Mouse (Mus musculus) left cerebral cortex, postnatal 25 days (tissue): Measurements from ENCODE around the gene Gramd1c. TPM values are rescaled to one million over a fixed set of nuclear protein-coding genes. Genes with fewer than 3 reads are reported as not detected.

Source experiments
- DNase-seq, 2 experiments: peaks; one replicate each; pipeline ENCODE4 v3.0.0; 2022; ENCODE audit warnings: low spot score in 2 of 2, mixed read lengths in 1 of 2
- intact Hi-C: fragments of 180-260 bp; cut with DNase I; formaldehyde crosslinking; loops from one replicate; pipeline ENCODE4 v1.15.1; 2025
- total RNA-seq, 2 experiments: library from RNA; stranded (reverse); gene quantifications; 2 replicates each; pipeline ENCODE4 v1.2.3; 2021

The Gramd1c gene
- total RNA-seq, 2 experiments from 2014 or later, result 1.4 to 3.2 TPM

DNA sequence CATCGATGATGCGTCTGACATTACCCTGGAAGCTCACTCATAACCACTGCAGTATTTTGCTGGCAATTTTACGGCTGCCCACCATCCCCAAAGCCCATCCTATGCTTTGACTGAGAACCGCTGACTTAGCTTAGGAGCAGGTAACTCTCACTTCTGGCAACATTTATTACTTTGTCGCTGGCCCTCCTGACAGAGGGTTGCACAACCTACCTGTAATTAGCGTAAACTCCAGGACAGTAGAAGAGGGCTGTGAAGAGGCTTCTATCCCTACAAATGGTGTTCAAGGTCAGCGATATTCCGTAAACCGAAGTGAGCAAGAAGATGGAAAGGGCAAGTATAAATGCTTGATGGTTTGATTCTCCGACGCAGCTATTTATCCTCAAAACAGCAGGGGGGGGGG lies 92.0 kb downstream of the Gramd1c start:
- intact Hi-C loops, result no loop called here
- DNase-seq, result no peak

DNA sequence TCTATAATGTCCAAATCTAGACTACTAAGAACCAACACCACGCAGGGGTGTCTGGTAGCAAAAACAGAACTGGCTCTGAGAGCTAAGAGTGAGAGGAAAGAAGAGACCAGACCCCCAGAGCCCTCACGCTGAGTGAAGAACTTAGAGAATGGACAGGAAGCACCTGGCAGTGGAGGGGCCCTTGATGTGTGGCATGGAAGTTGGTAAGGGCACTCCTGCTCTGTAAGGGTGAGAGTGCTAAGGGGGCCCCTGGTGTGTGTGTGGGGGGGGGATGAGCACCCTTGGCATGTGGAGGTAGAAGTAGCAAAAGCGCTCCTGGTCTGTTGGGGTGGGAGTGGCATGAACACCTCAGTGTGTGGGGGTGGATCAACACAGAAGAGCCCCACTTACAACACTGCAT lies 92.7 kb downstream of the Gramd1c start:
- DNase-seq, result no peak

DNA sequence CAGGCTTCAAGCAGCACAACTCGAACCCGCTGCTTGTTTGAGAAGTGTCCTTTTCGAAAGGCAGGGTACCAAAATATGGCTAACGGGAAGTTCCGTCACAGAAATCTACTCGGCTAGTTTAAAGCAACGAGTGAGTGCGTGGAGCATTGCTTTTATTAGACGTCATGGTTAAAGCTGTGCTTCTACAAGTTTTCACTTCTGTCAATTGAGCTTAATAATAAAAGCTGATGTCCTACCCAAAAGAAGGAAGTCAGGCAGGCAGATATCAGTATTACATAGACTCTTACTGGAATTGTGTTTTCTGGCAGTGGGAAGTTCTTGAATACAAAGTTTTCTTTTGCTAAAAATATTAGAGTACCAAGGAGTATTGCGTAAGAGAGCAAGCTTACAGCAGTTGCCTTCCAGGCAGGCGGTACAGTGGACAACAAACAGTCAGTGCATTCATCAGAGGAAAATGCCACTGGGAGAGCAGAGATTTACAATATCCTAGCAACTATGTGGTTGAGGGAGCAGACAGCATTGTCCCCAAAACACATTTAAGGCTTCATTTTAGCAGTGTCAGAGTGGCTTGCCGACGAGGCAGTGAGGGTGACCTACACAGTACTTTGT lies 97.3 kb downstream of the Gramd1c start:
- DNase-seq, result no peak
- intact Hi-C loops, result no loop called here

More for the DNA sequence above, 92.7 kb downstream of the Gramd1c start:
- intact Hi-C loops, result no loop called here

DNA sequence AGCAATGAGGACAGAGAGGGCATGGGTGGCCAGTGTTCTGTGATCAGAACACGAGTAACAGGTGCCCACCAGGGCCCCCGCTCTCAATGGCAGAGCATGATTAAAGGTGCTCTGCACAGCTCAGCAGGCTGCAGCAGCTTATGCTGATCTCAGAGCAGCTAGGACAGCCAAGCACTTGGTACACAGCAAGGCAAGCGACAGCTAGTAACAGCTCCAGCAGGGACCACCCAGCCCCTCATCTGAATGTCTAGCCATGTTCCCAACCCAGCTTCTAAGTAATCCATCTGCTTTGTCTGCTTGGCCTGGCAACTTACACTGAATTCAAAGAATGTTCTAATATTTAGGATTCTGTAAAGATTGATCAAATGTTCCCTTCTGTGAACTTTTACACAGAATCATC lies 99.4 kb downstream of the Gramd1c start:
- intact Hi-C loops, result no loop called here
- no peak for DNase-seq

DNA sequence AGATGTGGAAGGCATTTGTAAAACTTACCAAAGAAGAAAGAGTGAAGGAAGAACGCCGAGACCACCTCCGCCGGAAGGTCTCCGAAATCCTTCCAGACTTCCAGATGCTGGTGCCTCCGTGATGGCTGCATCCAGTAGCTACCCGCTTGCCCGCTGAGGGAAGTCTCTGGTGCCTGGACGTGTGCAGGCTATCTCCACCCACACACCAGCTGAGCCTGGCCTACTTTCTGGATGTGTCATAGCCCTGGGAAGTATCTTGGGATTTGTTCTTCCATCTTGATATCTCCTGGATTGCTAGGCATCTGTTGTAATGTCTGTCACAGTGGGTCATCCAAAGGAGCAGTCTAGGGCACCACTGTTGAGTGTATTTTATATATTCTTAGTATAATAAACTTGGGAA lies 99.9 kb downstream of the Gramd1c start:
- DNase-seq, result peak in 1 of 2 experiments; percentile 77

DNA sequence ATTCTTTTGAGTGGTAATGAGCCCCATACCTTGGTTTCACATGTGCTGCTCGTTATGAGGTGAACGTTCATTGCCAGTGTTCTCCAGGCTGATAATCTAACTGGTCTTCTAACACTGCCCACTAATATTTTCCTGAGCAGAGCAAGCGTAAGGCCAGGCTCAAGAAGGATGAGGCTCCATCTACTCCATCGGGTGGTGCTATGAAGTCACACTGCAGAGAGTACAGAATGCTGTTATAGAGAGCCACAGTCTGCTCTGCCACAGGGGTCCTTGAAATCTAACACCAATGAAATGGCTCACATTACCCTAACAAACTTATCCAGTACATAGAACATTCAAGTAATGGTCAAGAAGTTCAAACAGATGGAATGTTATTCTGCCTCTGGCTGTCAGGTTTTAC lies 105.1 kb downstream of the Gramd1c start:
- intact Hi-C loops, result no loop called here
- DNase-seq, result no peak

More for the DNA sequence above, 99.9 kb downstream of the Gramd1c start:
- intact Hi-C loops, result no loop called here

DNA sequence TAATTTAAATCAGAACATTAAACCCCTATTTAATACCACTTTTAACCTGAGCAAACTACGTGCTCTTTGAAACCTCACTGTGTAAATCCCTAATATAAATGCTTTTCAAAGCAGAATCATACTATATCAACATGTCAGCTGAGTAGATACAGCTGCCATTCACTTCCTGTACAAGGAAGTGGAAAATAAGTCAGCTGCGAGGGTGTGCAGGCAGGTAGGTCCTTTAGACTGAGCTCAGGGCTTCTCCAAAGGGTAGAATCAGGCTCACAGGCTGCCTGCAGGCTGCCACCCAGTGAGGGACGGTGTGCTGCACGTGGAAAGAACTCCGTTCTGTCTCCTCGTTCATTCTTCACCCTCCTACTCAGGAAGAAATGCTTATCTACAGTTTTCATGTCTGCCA lies 108.2 kb downstream of the Gramd1c start:
- DNase-seq, result no peak
- intact Hi-C loops, result no loop called here

DNA sequence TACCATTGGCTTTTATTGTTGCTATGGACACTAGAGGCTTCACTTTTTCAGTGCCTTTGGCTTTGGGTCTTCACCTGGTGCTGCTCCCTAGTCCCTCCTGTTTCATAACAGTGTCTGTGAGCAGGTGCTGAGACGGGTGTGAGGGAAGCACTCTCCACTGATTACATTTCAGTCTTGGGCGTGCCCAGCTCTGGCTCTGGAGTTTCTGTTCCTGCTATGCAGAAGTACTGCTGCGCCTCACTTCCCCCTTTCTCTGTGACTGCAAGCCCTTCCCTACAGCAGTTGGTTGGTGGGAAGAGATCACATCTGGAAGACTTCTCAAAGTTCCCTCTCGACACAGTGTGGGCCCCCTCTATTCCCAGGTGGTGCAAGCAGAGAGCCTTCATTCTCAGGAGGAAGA lies 111.6 kb downstream of the Gramd1c start:
- intact Hi-C loops, result no loop called here
- no peak for DNase-seq

DNA sequence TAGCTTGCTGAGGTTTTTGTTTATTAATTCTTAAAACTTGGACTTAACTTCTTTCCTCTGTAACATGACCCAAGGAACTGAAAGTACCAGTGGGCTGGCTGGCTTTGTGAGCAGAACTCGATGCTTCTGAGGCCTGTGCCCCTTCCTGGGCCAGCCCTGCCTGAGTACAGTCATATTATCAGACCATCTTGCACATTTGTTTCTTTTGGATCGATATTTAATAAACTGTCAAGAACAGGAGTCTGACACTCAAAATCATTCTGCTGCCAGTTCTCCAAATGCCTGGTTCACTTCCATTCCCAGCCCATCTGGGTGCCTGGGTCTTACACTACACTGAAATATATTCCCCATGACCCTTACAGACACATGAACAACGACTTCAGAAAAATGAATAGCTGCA lies 117.3 kb downstream of the Gramd1c start:
- intact Hi-C loops, result no loop called here
- no peak for DNase-seq

DNA sequence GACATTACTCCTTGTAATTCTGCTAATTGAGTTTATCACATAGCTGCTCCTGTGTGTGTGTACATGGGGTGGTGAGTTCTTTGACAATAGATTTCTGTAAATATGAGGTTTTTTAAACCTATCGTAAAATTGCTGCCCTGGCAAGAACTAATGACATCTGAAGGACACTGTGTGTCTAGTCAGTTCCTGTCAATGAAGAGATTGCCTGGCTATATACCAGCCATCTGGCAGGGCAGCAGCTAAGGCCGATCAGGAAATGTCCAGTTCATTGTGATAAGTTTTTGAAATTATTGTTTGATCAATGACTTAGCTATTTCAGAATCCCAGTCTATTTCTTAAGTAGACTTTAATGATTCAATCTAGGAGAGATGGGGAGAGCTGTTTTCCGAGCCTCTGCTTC lies 117.8 kb downstream of the Gramd1c start:
- no peak for DNase-seq

DNA sequence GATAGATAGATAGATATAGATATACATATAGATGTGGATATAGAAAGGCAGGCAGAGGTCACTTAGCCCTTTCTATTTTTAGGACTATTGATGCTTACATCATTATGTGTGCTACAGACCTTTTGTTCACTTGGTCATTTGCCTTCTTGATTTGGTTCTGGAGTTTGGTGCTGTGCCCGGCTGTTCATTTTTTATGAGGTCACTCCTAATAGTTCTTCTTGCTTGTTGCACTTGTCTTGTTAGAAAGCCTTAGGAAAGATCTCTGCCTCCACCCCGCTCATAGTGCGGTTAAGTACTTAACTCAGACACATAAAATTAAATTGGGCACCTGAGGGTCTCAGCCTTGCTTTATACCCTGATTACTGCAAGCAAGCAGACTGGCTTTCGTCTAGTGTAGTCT lies 122.3 kb downstream of the Gramd1c start:
- intact Hi-C loops, result no loop called here
- DNase-seq, result no peak

More for the DNA sequence above, 117.8 kb downstream of the Gramd1c start:
- intact Hi-C loops, result no loop called here

DNA sequence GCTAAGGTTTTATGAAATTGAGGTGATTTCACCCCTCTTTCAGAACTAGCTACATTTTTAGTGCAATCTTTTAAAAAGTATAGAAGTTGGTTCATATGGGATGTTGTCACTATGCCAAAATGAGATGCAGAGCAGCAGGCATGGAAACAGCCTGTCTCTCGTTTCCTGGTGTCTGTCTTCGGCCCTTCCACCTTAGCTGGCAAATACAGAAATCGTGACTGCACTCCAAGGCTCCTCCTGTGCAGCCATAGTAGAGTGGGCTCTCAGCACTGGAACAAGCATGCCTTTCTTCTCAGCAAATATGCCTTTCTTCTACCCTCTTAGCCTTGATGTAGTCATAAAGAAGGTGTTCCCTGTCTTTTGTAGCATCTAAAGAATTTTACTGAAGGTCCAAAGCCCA lies 127.3 kb downstream of the Gramd1c start:
- intact Hi-C loops, result loop anchor here (2.0 kb wide), 1 partner anchor 43 kb away; the partner anchor contains the start of gene Zdhhc23
- DNase-seq, result peak in 1 of 2 experiments; percentile 39

DNA sequence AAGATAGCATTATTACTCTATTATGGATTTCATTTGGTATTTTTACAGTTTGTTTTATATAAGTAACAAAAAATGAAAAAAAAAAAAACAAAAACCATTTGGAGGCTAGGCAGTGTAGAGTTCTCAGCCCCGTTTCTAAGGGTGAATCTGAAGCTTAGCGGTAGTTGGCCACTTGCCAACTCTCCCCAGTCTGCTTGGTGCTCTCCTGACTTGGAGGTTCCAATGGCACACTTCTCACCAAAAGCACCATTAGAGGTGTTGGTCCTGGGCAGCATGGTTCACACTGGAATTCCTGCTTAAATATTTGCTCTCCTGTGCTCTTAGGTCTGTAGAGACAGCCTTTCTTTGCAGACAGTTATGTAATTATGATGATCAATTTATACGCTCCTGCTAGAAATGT lies 127.8 kb downstream of the Gramd1c start:
- no peak for DNase-seq
- intact Hi-C loops, result loop anchor here (2.0 kb wide), 1 partner anchor 43 kb away; the partner anchor contains the start of gene Zdhhc23

DNA sequence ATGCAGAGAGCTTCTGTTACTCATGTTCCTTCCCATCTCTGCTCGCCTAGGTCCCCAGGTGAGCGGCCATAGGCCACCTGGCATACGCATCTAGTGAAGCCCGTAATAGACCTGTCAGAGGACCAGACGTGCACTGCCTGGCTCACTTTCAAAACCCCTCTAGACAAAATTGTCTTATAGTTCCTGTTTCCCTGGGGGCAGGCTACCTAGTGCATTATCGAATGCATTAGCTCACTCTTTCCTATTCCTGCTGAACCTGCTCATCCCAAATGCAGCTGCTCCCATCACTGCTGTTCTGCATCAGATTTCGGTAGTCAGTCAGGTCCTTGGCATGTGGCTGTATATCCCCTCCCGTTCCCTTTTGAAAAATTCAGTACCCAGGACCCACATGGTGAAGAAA lies 128.3 kb downstream of the Gramd1c start:
- intact Hi-C loops, result loop anchor here (2.0 kb wide), 1 partner anchor 44 kb away; the partner anchor contains the start of gene Zdhhc23
- DNase-seq, result no peak

DNA sequence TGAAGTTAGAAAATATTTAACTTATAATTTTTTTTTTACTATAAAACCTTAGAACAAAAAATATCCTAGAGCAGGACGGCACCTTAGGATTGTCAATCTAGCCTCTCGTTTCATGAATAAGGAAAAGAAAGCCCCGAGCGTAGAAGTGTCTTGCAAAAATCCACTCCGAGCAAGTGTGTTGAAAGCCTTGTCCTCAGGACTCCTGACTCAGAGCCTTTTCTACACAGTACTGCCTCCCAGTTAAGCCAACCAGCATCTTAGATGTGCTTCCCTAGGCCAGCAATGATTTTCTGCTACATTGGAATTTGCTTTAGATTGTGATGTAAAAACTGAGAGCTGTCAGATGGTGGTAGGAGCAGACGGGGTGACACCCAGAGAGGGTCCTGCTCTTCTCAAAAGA lies 130.1 kb downstream of the Gramd1c start:
- DNase-seq, result no peak
- intact Hi-C loops, result no loop called here

DNA sequence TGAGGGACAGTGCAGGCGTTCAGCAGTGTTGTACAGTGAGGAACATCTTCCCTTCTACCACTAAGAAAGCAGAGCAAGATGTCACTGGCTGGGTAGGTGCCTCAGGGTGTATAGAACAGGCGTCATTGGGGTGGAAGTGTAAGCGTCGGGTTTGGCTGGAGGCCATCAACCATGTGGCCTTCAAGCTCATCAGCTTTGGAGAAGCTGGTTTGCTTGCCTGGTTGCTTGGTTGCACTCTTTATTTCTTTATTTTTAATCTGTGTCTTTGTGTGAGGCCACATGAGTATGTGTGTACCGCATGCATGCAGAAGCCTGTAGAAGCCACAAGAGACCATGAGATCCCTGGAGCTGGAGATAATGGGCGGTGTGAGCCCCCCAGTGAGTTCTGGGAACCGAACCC lies 130.8 kb downstream of the Gramd1c start:
- no peak for DNase-seq
- intact Hi-C loops, result no loop called here

DNA sequence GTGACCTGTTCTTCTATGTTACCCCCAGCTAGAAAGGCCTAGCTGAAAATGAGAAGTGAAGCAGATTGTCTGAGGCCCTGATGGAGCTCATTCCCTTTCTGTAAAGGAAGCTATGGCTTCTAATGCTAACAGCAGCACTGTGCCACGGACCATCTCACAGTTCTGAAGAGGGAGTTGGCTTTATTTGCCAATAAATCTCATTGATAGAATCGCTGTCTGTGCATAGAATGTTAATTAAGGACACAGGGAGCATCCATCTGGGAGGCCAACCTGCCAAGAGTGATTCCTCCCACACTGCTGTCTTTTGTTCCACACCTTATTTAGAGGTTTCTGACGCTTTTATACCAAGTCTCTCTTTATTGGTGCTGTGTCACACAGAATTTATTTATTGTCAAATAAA lies 131.6 kb downstream of the Gramd1c start:
- intact Hi-C loops, result no loop called here
- no peak for DNase-seq

DNA sequence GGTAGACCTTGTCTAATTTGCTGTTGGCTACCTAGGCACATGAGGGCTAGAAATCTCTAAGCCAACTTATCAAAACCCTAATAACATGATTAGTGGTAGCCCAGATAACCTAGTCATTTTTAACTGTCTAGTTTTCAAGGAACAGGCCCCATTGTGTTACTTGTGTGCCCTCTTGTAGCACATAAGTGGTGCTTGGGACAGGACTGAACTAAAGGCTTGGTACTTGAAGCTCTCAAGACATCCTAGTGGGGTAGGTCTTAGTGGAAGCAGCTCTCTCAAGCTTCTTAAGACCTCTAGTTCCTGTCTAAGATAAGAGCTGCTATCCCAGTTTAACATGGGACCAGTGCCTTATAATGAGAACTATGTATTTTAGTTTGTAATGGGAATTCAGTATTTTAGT lies 132.6 kb downstream of the Gramd1c start:
- intact Hi-C loops, result no loop called here
- DNase-seq, result no peak
